Mouse (Mus musculus) E14TG2a.4 (cell line): ENCODE results near the gene Hacl1.

Experiments
- CTCF ChIP-seq: conservative IDR thresholded peaks from 2 replicates; pipeline ENCODE4 v1.5.1; 2014; ENCODE audit warnings: low read length
- POU5F1 ChIP-seq: IDR thresholded peaks from 2 replicates; pipeline ENCODE4 v1.6.1; 2014; ENCODE audit warnings: low read length, borderline replicate concordance

DNA sequence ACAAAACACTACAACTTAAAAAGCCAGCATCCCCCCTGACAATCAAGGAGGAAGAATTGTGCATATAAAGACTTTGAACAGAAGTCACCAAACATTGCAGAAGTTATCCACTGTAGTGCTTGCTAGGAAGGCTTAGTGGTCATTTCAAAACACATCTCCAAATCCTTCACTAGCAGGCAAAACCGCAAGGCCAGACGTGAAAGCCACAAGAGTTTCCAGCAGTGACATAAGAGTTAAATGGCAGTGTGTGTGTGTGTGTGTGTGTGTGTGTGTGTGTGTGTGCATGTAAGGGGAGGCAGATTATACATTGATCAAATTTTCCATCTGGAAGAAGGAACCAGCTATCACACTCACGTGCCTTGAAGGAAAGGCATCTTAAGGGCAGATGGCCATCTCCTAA, 23.1 kb downstream of the Hacl1 start:
- TF ChIP-seq POU5F1 (no peak), CTCF (no peak)
